Mouse (Mus musculus) hindbrain, embryonic 12.5 days (tissue): ENCODE data around the gene Mllt3. TPM values are rescaled to one million over a fixed set of nuclear protein-coding genes. Genes with fewer than 3 reads are reported as not detected.

Source experiments
- ATAC-seq: fragments of 200-750 bp; cut with Nextera tagmentation; 2 replicates; pipeline ENCODE4 v1.8.0; 2017; ENCODE audit warnings: moderate TSS enrichment; ENCODE audit not compliant: low FRiP score
- H3K27ac ChIP-seq: fragments of 300-500 bp; sonication (generic); 2 replicates; pipeline ENCODE4 v1.5.1; 2016; ENCODE audit warnings: mild to moderate bottlenecking
- H3K27me3 ChIP-seq: fragments of 300-500 bp; sonication (generic); 2 replicates; pipeline ENCODE4 v1.6.1; 2016; ENCODE audit warnings: mild to moderate bottlenecking
- H3K36me3 ChIP-seq: fragments of 300-500 bp; sonication (generic); 2 replicates; pipeline ENCODE4 v1.6.1; 2016; ENCODE audit warnings: mild to moderate bottlenecking
- H3K4me1 ChIP-seq: fragments of 300-500 bp; sonication (generic); 2 replicates; pipeline ENCODE4 v1.6.1; 2016
- H3K4me2 ChIP-seq: fragments of 300-500 bp; sonication (generic); replicated peaks from 2 replicates; pipeline ENCODE4 v1.6.1; 2016; ENCODE audit warnings: mild to moderate bottlenecking
- H3K4me3 ChIP-seq: fragments of 300-500 bp; sonication (generic); 2 replicates; pipeline ENCODE4 v1.5.1; 2016; ENCODE audit warnings: mild to moderate bottlenecking
- H3K9ac ChIP-seq: fragments of 300-500 bp; sonication (generic); 2 replicates; pipeline ENCODE4 v1.6.1; 2016; ENCODE audit warnings: mild to moderate bottlenecking, moderate library complexity
- H3K9me3 ChIP-seq: fragments of 300-500 bp; sonication (generic); replicated peaks from 2 replicates; pipeline ENCODE4 v1.6.1; 2016; ENCODE audit warnings: mild to moderate bottlenecking
- WGBS: fragments of 180-500 bp; shearing (Covaris S2); methylation state at CpG from one replicate; pipeline ENCODE4 v1.1.7; 2016; 5-methylcytosine and 5-hydroxymethylcytosine counted together
- polyA plus RNA-seq: library from polyadenylated mRNA; unstranded; fragments of >200 nt; fragmentation: Nextera tagmentation; extraction: Ambion mirVana; gene quantifications from 2 replicates; pipeline ENCODE4 v1.2.1, GENCODE M21; 2016

Gene Mllt3
- polyA plus RNA-seq, 1 experiment from 2014 or later: 103 TPM

- 86% methylated on average over 1 of the region's 1 CpGs for WGBS
Observed at GRCm38 (mm10) chr4:87857982-87858381, 175.2 kb downstream of the Mllt3 start.

GRCm38 (mm10) chr4:87852461-87852860 lies 180.7 kb downstream of the Mllt3 start:
- H3K9ac ChIP-seq: no peak overlapping the region
- H3K27me3 ChIP-seq: no peaks in the 10 kb centered on the region
- H3K36me3 ChIP-seq: no peaks in the 10 kb centered on the region
- H3K9me3 ChIP-seq: no peaks in the 10 kb centered on the region
- no peak overlapping the region for H3K27ac ChIP-seq
- 0 out of 2 replicates have a peak, but pooled peaks cover 3% of the 10 kb centered on the region for H3K4me1 ChIP-seq
- WGBS: 93% methylated on average over 2 of the region's 2 CpGs
- no peak overlapping the region for H3K4me2 ChIP-seq
- H3K4me3 ChIP-seq: no peak overlapping the region
- no peak for ATAC-seq

More at GRCm38 (mm10) chr4:87857982-87858381, 175.2 kb downstream of the Mllt3 start:
- Histone ChIP-seq H3K36me3 (peaks cover 4% of the 10 kb centered on the region; the same call in 1 of the 2 replicates), H3K27me3 (no peaks in the 10 kb centered on the region), H3K9ac (no peak overlapping the region), H3K4me3 (no peak overlapping the region), H3K4me2 (no peak overlapping the region), H3K27ac (no peak overlapping the region), H3K4me1 (0 out of 2 replicates have a peak, but pooled peaks cover 3% of the 10 kb centered on the region), H3K9me3 (no peaks in the 10 kb centered on the region)
- no peak for ATAC-seq

GRCm38 (mm10) chr4:87850051-87850450 lies 183.1 kb downstream of the Mllt3 start:
- no peaks in the 10 kb centered on the region for H3K27me3 ChIP-seq
- ATAC-seq: no peak
- no peak overlapping the region for H3K27ac ChIP-seq
- H3K4me2 ChIP-seq: no peak overlapping the region
- WGBS: 88% methylated on average over 5 of the region's 5 CpGs
- H3K9me3 ChIP-seq: no peaks in the 10 kb centered on the region
- peaks cover 3% of the 10 kb centered on the region; the same call in 1 of the 2 replicates for H3K4me1 ChIP-seq
- H3K36me3 ChIP-seq: no peaks in the 10 kb centered on the region
- H3K9ac ChIP-seq: no peak overlapping the region
- H3K4me3 ChIP-seq: no peak overlapping the region

- H3K9ac ChIP-seq: no peak overlapping the region
- no peak overlapping the region for H3K4me3 ChIP-seq
- no peaks in the 10 kb centered on the region for H3K27me3 ChIP-seq
- peaks cover 11% of the 10 kb centered on the region; the same call in 1 of the 2 replicates for H3K4me1 ChIP-seq
- 75% methylated on average over 6 of the region's 6 CpGs for WGBS
- 0 out of 2 replicates have a peak, but pooled peaks have one; percentile 48 for ATAC-seq
- H3K36me3 ChIP-seq: peaks cover 13% of the 10 kb centered on the region
- H3K27ac ChIP-seq: peak overlapping the region; percentile 17; the same call in 1 of the 2 replicates
- no peak overlapping the region for H3K4me2 ChIP-seq
- H3K9me3 ChIP-seq: no peaks in the 10 kb centered on the region
Observed at GRCm38 (mm10) chr4:87844668-87845210, 188.4 kb downstream of the Mllt3 start.

- H3K4me2 ChIP-seq: no peak overlapping the region
- peaks cover 16% of the 10 kb centered on the region for H3K4me1 ChIP-seq
- H3K9ac ChIP-seq: no peak overlapping the region
- no peak overlapping the region for H3K27ac ChIP-seq
- peaks cover 13% of the 10 kb centered on the region for H3K36me3 ChIP-seq
- no peaks in the 10 kb centered on the region for H3K9me3 ChIP-seq
- H3K4me3 ChIP-seq: no peak overlapping the region
- H3K27me3 ChIP-seq: no peaks in the 10 kb centered on the region
- no peak for ATAC-seq
- 91% methylated on average over 10 of the region's 10 CpGs for WGBS
Observed at GRCm38 (mm10) chr4:87840210-87840910, 192.8 kb downstream of the Mllt3 start.

- H3K4me1 ChIP-seq: peaks cover 14% of the 10 kb centered on the region
- 93% methylated on average over 1 of the region's 1 CpGs for WGBS
Observed at GRCm38 (mm10) chr4:87838716-87839115, 194.4 kb downstream of the Mllt3 start.

GRCm38 (mm10) chr4:87837471-87838361 lies 195.4 kb downstream of the Mllt3 start:
- Histone ChIP-seq H3K4me2 (no peak overlapping the region), H3K4me3 (no peak overlapping the region), H3K9ac (no peak overlapping the region), H3K36me3 (peaks cover 17% of the 10 kb centered on the region), H3K4me1 (peaks cover 14% of the 10 kb centered on the region), H3K27ac (no peak overlapping the region), H3K27me3 (no peaks in the 10 kb centered on the region), H3K9me3 (no peaks in the 10 kb centered on the region)
- no peak for ATAC-seq
- 92% methylated on average over 2 of the region's 2 CpGs for WGBS

More at GRCm38 (mm10) chr4:87838716-87839115, 194.4 kb downstream of the Mllt3 start:
- Histone ChIP-seq H3K27ac (no peak overlapping the region), H3K36me3 (peaks cover 13% of the 10 kb centered on the region), H3K27me3 (no peaks in the 10 kb centered on the region), H3K4me2 (no peak overlapping the region), H3K9me3 (no peaks in the 10 kb centered on the region), H3K9ac (no peak overlapping the region), H3K4me3 (no peak overlapping the region)
- ATAC-seq: no peak

- Histone ChIP-seq H3K4me1 (peaks cover 14% of the 10 kb centered on the region), H3K4me3 (no peak overlapping the region), H3K27me3 (no peaks in the 10 kb centered on the region), H3K9me3 (no peaks in the 10 kb centered on the region), H3K9ac (no peak overlapping the region), H3K27ac (no peak overlapping the region), H3K36me3 (peaks cover 18% of the 10 kb centered on the region), H3K4me2 (no peak overlapping the region)
- 84% methylated on average over 5 of the region's 5 CpGs for WGBS
- ATAC-seq: no peak
Observed at GRCm38 (mm10) chr4:87836257-87836656, 196.9 kb downstream of the Mllt3 start.

- H3K9ac ChIP-seq: no peak overlapping the region
- H3K27me3 ChIP-seq: no peaks in the 10 kb centered on the region
- no peaks in the 10 kb centered on the region for H3K9me3 ChIP-seq
- no peak for ATAC-seq
- H3K4me2 ChIP-seq: no peak overlapping the region
- no peak overlapping the region for H3K27ac ChIP-seq
- WGBS: 39% methylated on average over 6 of the region's 6 CpGs
- H3K4me3 ChIP-seq: no peak overlapping the region
- H3K4me1 ChIP-seq: peaks cover 14% of the 10 kb centered on the region
- peaks cover 7% of the 10 kb centered on the region; the same call in 1 of the 2 replicates for H3K36me3 ChIP-seq
Observed at GRCm38 (mm10) chr4:87835191-87835590, 198.0 kb downstream of the Mllt3 start.

- ATAC-seq: peak; percentile 48; the same call in 1 of the 2 replicates
- Histone ChIP-seq H3K4me2 (no peak overlapping the region), H3K4me3 (no peak overlapping the region), H3K9ac (0 out of 2 replicates have a peak overlapping the region, but pooled peaks have one; percentile 18), H3K36me3 (0 out of 2 replicates have a peak, but pooled peaks cover 5% of the 10 kb centered on the region), H3K4me1 (peaks cover 14% of the 10 kb centered on the region), H3K27me3 (no peaks in the 10 kb centered on the region), H3K9me3 (no peaks in the 10 kb centered on the region), H3K27ac (peak overlapping the region; percentile 67)
- WGBS: 13% methylated on average over 2 of the region's 2 CpGs
Observed at GRCm38 (mm10) chr4:87834310-87834709, 198.9 kb downstream of the Mllt3 start.

- Histone ChIP-seq H3K36me3 (0 out of 2 replicates have a peak, but pooled peaks cover 5% of the 10 kb centered on the region), H3K4me1 (peaks cover 11% of the 10 kb centered on the region), H3K9ac (no peak overlapping the region), H3K4me2 (no peak overlapping the region), H3K9me3 (no peaks in the 10 kb centered on the region), H3K4me3 (no peak overlapping the region), H3K27me3 (no peaks in the 10 kb centered on the region), H3K27ac (no peak overlapping the region)
- 90% methylated on average over 6 of the region's 6 CpGs for WGBS
- ATAC-seq: no peak
Observed at GRCm38 (mm10) chr4:87830794-87831306, 202.3 kb downstream of the Mllt3 start.
